Mouse (Mus musculus): Measurements from ENCODE around the gene Plch2. TPM values are rescaled to one million over a fixed set of nuclear protein-coding genes. Genes with fewer than 3 reads are reported as not detected.
A peak's percentile ranks its signal among the peaks of the same experiment; 100 is the strongest.

The Plch2 gene
- total RNA-seq, 2 experiments from 2014 or later, result 83.4 to 90.2 TPM

GRCm38 (mm10) chr4:154961226-154961738 is 95.3 kb downstream of the Plch2 start:
- H3K27ac ChIP-seq, result peak overlapping the region; percentile 98
- peak; percentile 6; the same call in 1 of the 2 replicates for TF ChIP-seq CTCF (IDR thresholded peaks at IDR 0.05)
- peak overlapping the region; percentile 86 for H3K4me3 ChIP-seq
- intact Hi-C loops (cut with DNase I), result loop anchor here (5.0 to 10.0 kb wide), 2 partner anchors 84 to 806 kb away; no protein-coding TSS in a partner anchor
- no peak for DNase-seq (ENCODE audit: extremely low spot score in 1 of 2, low spot score in 2 of 2)

GRCm38 (mm10) chr4:154960690-154961225 is 95.8 kb downstream of the Plch2 start, which contains the start of gene Hes5:
Hes5 (plus strand) TSS chr4:154960923.
- H3K27ac ChIP-seq, result peak within 1 kb of the TSS; percentile 98
- H3K4me3 ChIP-seq, result peak within 1 kb of the TSS; percentile 86
- peak; percentile 68 to 70 for DNase-seq (ENCODE audit: extremely low spot score in 1 of 2, low spot score in 2 of 2)
- TF ChIP-seq CTCF (IDR thresholded peaks at IDR 0.05), result no peak
- intact Hi-C loops (cut with DNase I), result loop anchor here (5.0 to 10.0 kb wide), 2 partner anchors 83 to 806 kb away; no protein-coding TSS in a partner anchor

GRCm38 (mm10) chr4:154960021-154960689 is 96.4 kb downstream of the Plch2 start:
- intact Hi-C loops (cut with DNase I), result loop anchor here (5.0 to 10.0 kb wide), 2 partner anchors 83 to 805 kb away; no protein-coding TSS in a partner anchor
- H3K27ac ChIP-seq, result peak overlapping the region; percentile 98
- DNase-seq (ENCODE audit: extremely low spot score in 1 of 2, low spot score in 2 of 2), result no peak
- no peak for TF ChIP-seq CTCF (IDR thresholded peaks at IDR 0.05)
- H3K4me3 ChIP-seq, result peak overlapping the region; percentile 86

- no peak overlapping the region for H3K27ac ChIP-seq
- TF ChIP-seq CTCF (IDR thresholded peaks at IDR 0.05), result no peak
- intact Hi-C loops (cut with DNase I), result no loop called here
- DNase-seq (ENCODE audit: extremely low spot score in 1 of 2, low spot score in 2 of 2), result no peak
- no peak overlapping the region for H3K4me3 ChIP-seq
These were observed 98.0 kb downstream of the Plch2 start for GRCm38 (mm10) chr4:154958621-154959020.

GRCm38 (mm10) chr4:154958171-154958570 is 98.4 kb downstream of the Plch2 start:
- peak overlapping the region; percentile 11; the same call in 1 of the 2 replicates for H3K4me3 ChIP-seq
- no peak for TF ChIP-seq CTCF (IDR thresholded peaks at IDR 0.05)
- 0 out of 2 replicates have a peak overlapping the region, but pooled peaks have one; percentile 26 for H3K27ac ChIP-seq
- peak in 1 of 2 experiments; percentile 62 for DNase-seq (ENCODE audit: extremely low spot score in 1 of 2, low spot score in 2 of 2)
- intact Hi-C loops (cut with DNase I), result no loop called here

GRCm38 (mm10) chr4:154957289-154957993 is 99.1 kb downstream of the Plch2 start:
- no peak for TF ChIP-seq CTCF (IDR thresholded peaks at IDR 0.05)
- no peak overlapping the region; the same call in 1 of the 2 replicates for H3K4me3 ChIP-seq
- H3K27ac ChIP-seq, result peak overlapping the region; percentile 72
- DNase-seq (ENCODE audit: extremely low spot score in 1 of 2, low spot score in 2 of 2), result peak in 1 of 2 experiments; percentile 56
- intact Hi-C loops (cut with DNase I), result no loop called here

GRCm38 (mm10) chr4:154956604-154957003 is 100.0 kb downstream of the Plch2 start:
- intact Hi-C loops (cut with DNase I), result no loop called here
- no peak for DNase-seq (ENCODE audit: extremely low spot score in 1 of 2, low spot score in 2 of 2)
- no peak for TF ChIP-seq CTCF (IDR thresholded peaks at IDR 0.05)
- Histone ChIP-seq H3K4me3 (no peak overlapping the region), H3K27ac (peak overlapping the region; percentile 72)

GRCm38 (mm10) chr4:154952461-154953241 is 103.9 kb downstream of the Plch2 start:
- no peak for DNase-seq (ENCODE audit: extremely low spot score in 1 of 2, low spot score in 2 of 2)
- intact Hi-C loops (cut with DNase I), result no loop called here
- no peak overlapping the region for H3K4me3 ChIP-seq
- no peak for TF ChIP-seq CTCF (IDR thresholded peaks at IDR 0.05)
- no peak overlapping the region for H3K27ac ChIP-seq

- H3K27ac ChIP-seq, result no peak overlapping the region
- no peak for TF ChIP-seq CTCF (IDR thresholded peaks at IDR 0.05)
- intact Hi-C loops (cut with DNase I), result no loop called here
- no peak for DNase-seq (ENCODE audit: extremely low spot score in 1 of 2, low spot score in 2 of 2)
- no peak overlapping the region for H3K4me3 ChIP-seq
These were observed 107.0 kb downstream of the Plch2 start for GRCm38 (mm10) chr4:154949589-154949982.

GRCm38 (mm10) chr4:154948940-154949588 is 107.5 kb downstream of the Plch2 start:
- intact Hi-C loops (cut with DNase I), result no loop called here

More at GRCm38 (mm10) chr4:154948940-154949588, 107.5 kb downstream of the Plch2 start:
- Histone ChIP-seq H3K27ac (no peak overlapping the region), H3K4me3 (no peak overlapping the region)
- no peak for DNase-seq (ENCODE audit: extremely low spot score in 1 of 2, low spot score in 2 of 2)
- TF ChIP-seq CTCF (IDR thresholded peaks at IDR 0.05), result no peak
